Mouse (Mus musculus) erythroblast, embryonic 14.5 days (primary cell): Measurements from ENCODE around the gene Tmprss13.

Experiments
- GATA1 ChIP-seq: IDR thresholded peaks from 2 replicates; pipeline ENCODE4 v1.6.1; 2012; ENCODE audit warnings: low read length, inconsistent platforms, mixed read lengths
- TAL1 ChIP-seq: IDR thresholded peaks from 3 replicates; pipeline ENCODE4 v1.6.1; 2012; ENCODE audit warnings: low read length, inconsistent platforms, mixed read lengths

- TF ChIP-seq GATA1: no peak
- no peak for TF ChIP-seq TAL1
These were observed 10.4 kb upstream of the Tmprss13 start for GRCm38 (mm10) chr9:45308521-45308920.
